Mouse (Mus musculus) heart, postnatal 0 days (tissue): ENCODE results near the gene Abl2.

Experiments used
- CTCF ChIP-seq: IDR thresholded peaks from 2 replicates; pipeline ENCODE4 v1.5.1; 2016; ENCODE audit warnings: antibody characterized with exemption, control low read depth, low read depth
- EP300 ChIP-seq: IDR thresholded peaks from 2 replicates; pipeline ENCODE4 v1.6.1; 2016; ENCODE audit warnings: antibody characterized with exemption, low read depth

DNA sequence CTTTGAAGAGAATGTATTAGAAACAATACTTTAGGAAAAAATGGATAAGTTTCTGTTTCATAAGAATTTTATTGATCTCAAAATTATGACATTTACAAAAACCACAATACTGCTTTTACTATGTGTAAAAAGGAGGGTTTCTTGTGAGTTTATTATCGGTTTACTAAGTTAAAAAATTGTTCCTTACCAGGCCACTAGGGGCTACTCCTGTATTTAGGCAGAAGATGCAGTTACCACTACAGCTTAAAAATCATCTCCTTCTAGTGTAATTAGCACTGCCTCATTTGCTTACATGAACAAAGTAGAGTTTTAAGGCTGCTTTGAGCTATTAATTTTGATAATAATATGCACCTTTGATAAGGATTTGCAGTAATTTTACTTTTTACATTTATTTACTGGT is 25.6 kb downstream of the Abl2 start:
- TF ChIP-seq CTCF (peak; percentile 45), EP300 (no peak)
